Mouse (Mus musculus): ENCODE results near the gene 4921511C20Rik. TPM values are rescaled to one million over a fixed set of nuclear protein-coding genes. Genes with fewer than 3 reads are reported as not detected.

4921511C20Rik gene
- polyA plus RNA-seq (2015; fragmentation: Nextera tagmentation; extraction: Ambion mirVana) = not detected in 2 replicates

DNA sequence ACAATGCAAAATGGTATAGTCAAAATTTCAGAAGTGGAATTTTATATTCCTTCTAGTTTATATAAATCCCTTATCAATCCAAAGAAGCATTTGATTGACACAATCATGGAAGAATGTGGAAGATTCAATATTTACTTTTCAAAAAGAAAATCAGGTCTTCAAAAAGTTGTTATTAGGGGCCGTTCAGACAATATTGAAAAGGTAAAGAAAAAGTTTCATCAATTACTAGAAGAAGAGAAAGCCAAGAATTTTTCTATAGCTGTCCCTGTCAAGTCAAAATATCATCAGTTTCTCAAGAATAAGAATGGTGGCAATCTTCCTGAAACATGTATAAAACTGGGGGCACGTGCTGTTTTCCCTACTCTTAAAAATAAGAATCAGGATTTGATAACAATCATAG lies at the start of gene 4921511C20Rik:
TSS of gene 4921511C20Rik (plus strand) at position 301 of the 400 bp plus-strand sequence.
- no peak for ATAC-seq (ENCODE audit: insufficient read depth)
- no peak within 1 kb of the TSS for H3K4me2 ChIP-seq
- H3K4me3 ChIP-seq (replicated peaks) = no peak within 1 kb of the TSS
- H3K27me3 ChIP-seq = no peaks in the 10 kb centered on the region
- no peaks in the 10 kb centered on the region for H3K9me3 ChIP-seq (replicated peaks)
- no peaks in the 10 kb centered on the region for H3K36me3 ChIP-seq (replicated peaks)
- no peak within 1 kb of the TSS for H3K27ac ChIP-seq (replicated peaks)
- no peak within 1 kb of the TSS for H3K9ac ChIP-seq
- 65% methylated on average over 2 of the region's 2 CpGs for WGBS (ENCODE audit: insufficient replicate concordance)
- no peaks in the 10 kb centered on the region for H3K4me1 ChIP-seq (replicated peaks)
